Mouse (Mus musculus) central nervous system, embryonic 18 days (tissue): ENCODE measurements around the gene Ceacam19. TPM values are rescaled to one million over a fixed set of nuclear protein-coding genes. Genes with fewer than 3 reads are reported as not detected.

Experiments
- polyA plus RNA-seq: library from polyadenylated mRNA; depleted of rRNA; stranded (reverse); fragments of >200 nt; gene quantifications from 2 replicates; pipeline ENCODE4 v1.2.3, GENCODE M21; 2012; rRNA removed

The Ceacam19 gene
- polyA plus RNA-seq: not detected in 2 replicates

DNA sequence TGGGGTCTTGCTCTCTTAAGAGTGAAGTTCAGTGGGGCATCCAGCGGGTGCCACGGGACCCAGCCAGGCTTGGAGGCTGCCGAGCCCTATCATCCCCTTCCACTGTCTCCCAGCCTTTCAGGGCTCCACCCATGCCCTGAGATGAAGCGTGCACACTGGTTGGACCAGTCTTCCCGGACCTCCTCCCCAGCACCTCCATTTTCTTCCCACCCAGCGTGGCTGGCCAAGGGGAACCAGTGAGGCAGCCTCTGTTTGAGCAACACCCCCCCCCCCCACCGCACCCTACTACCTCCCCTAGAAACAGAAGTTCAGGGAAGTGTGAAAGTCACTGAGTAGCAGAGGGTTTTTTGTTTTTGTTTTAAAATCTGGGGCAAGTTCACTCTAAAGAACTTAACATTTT is at the start of gene Ceacam19:
Gene Ceacam19, minus strand, starts transcription at position 117 of the 400 bp plus-strand sequence.

DNA sequence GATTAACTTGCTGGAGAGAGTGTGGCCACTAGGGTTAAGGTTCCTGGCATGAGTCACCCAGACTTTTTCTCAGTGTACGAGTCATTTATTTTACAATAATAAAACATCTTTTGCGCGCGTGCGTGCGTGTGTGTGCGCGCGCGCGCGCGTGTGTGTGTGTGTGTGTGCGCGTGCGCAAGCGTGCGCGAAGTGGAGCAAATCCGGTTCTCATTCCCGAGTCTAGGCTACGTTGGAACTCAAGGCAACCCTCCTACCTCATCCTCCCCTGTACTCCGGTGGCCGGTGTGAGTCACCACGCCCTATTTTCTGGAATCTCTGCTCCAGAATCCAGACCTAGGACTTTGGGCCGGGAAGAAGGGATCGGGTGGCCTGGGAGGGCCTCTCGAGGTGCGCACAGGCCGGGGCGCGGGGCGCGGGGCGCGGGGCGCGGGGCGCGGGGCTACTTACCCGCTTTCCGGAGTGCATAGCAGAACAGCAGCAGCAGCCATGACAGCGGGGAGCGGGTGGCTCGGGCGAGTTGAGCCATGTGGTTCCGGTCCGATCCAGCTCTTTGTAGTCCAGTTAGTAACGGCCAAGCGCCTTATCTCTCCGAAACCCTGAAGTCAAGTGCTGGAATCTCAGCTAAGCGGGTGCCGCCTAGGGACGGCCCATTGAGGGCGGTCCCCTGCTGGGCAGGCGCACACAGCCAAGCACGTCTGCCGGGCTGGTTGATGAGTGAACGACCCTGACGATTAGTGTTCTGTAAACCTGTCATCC is 32.9 kb upstream of the Ceacam19 start, which contains the start of gene Pvr:
Gene Pvr, minus strand, starts transcription at position 655 of the 756 bp plus-strand sequence.

DNA sequence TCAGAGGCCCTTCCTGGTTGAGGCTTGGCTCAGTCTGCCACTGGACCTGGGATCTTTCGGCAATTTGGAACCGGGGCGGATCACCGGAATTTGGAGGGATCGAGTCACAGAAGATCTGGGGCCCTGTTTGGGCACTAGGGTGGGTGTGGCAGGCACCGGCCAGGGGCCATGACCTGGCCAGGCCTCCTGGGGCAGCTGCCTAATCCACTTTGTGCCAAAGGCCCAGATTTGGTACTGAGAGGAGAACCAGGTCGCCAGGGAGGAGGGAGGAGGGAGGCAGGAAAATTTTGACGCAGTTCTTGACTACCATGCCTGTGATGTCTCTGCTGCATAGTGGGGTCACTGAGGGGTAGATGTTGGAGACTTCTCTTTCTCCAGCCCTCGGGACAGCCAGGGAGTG is 26.6 kb downstream of the Ceacam19 start, which contains the start of gene Ceacam16:
Gene Ceacam16, minus strand, starts transcription at position 101 of the 400 bp plus-strand sequence.

DNA sequence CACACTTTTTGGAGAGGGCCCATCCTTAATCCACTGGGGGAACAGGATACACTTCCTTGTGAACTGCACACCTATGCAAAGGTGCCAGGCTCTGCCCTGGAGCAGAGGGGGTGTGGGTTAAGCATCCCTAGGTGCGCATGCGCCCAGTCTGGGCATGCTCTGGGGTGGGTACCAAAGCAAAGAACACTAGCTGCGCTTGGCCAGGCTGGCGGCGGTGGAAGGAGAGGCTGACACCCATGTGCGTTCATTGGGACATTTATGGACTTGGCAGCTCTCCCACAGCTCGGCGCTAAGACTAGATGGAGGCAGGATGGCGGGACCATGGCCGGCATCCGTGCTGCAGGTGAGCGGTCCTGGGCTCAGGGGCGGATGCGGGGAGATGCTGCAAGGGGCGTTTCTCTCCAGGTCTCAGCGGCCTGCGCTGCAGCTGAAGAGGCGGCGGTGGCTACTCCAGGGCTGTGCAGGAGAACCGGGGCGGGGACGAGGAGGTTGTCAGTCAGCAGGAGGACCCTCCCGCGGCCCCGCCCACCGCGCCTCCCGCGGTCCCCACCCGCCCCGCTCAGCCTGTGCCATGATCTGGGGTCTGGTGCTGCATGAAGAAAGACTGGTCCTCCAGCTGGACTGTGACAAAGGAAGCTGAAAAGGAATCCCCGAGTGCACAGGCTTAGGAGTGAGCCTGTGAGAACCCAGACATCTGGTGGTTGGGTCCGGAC is 35.8 kb downstream of the Ceacam19 start, which contains the start of gene Gm19345:
Gene Gm19345, plus strand, starts transcription at position 146 of the 713 bp plus-strand sequence.

Other genes starting within 250 kb of the Ceacam19 start
- gene Clptm1, start 222.9 kb downstream of the Ceacam19 start, polyA plus RNA-seq: 96.6 and 100 TPM in 2 replicates
- gene Apoc2, start 210.0 kb downstream of the Ceacam19 start, polyA plus RNA-seq: 0.19 TPM in 1 of 2 replicates, not detected in the other
- not detected in 2 replicates for gene Gm44805, start 206.5 kb downstream of the Ceacam19 start, polyA plus RNA-seq
- not detected in 2 replicates for gene Apoc4, start 206.5 kb downstream of the Ceacam19 start, polyA plus RNA-seq
- gene Apoc1, start 195.3 kb downstream of the Ceacam19 start, polyA plus RNA-seq: 1.6 and 2.7 TPM in 2 replicates
- 863 and 1,072 TPM in 2 replicates for gene Apoe, start 188.8 kb downstream of the Ceacam19 start, polyA plus RNA-seq
- 103 and 109 TPM in 2 replicates for gene Tomm40, start 172.5 kb downstream of the Ceacam19 start, polyA plus RNA-seq
- 37.8 and 38.6 TPM in 2 replicates for gene Nectin2, start 137.5 kb downstream of the Ceacam19 start, polyA plus RNA-seq
- 13.3 and 17.6 TPM in 2 replicates for gene Bcam, start 116.9 kb downstream of the Ceacam19 start, polyA plus RNA-seq
- 0.20 and 0.48 TPM in 2 replicates for gene Cblc, start 91.2 kb downstream of the Ceacam19 start, polyA plus RNA-seq
- gene Bcl3, start 65.2 kb downstream of the Ceacam19 start, polyA plus RNA-seq: 0.72 and 2.2 TPM in 2 replicates
- 27.6 and 28.4 TPM in 2 replicates for gene Gm19345, start 36.0 kb downstream of the Ceacam19 start, polyA plus RNA-seq
- not detected in 2 replicates for gene Ceacam16, start 26.7 kb downstream of the Ceacam19 start, polyA plus RNA-seq
- gene Pvr, start 33.2 kb upstream of the Ceacam19 start, polyA plus RNA-seq: 15.3 and 15.9 TPM in 2 replicates
- gene Igsf23, start 62.8 kb upstream of the Ceacam19 start, polyA plus RNA-seq: not detected in 2 replicates
- gene Ceacam20, start 77.4 kb upstream of the Ceacam19 start, polyA plus RNA-seq: not detected in 2 replicates
- not detected in 2 replicates for gene Nlrp9b, start 103.5 kb upstream of the Ceacam19 start, polyA plus RNA-seq
- not detected in 2 replicates for gene Vmn1r91, start 211.7 kb upstream of the Ceacam19 start, polyA plus RNA-seq
- gene Gm16442, start 234.6 kb upstream of the Ceacam19 start, polyA plus RNA-seq: not detected in 2 replicates